Mouse (Mus musculus) kidney, postnatal 0 days (tissue): ENCODE results near the gene Dad1. TPM values are rescaled to one million over a fixed set of nuclear protein-coding genes. Genes with fewer than 3 reads are reported as not detected.

Experiments
- ATAC-seq: fragments of 200-750 bp; cut with Nextera tagmentation; replicated peaks from 2 replicates; pipeline ENCODE4 v1.8.0; 2017; ENCODE audit warnings: low read depth, moderate number of reproducible peaks, moderate TSS enrichment, moderate library complexity; ENCODE audit not compliant: low FRiP score
- DNase-seq: peaks from one replicate; pipeline ENCODE4 v3.0.0-alpha.2; 2016; ENCODE audit warnings: low spot score
- H3K27ac ChIP-seq: fragments of 300-500 bp; sonication (generic); 2 replicates; pipeline ENCODE4 v1.5.1; 2014; ENCODE audit warnings: mild to moderate bottlenecking
- H3K27me3 ChIP-seq: fragments of 300-500 bp; sonication (generic); 2 replicates; pipeline ENCODE4 v1.6.1; 2014; ENCODE audit warnings: low read length, mixed read lengths; ENCODE audit not compliant: insufficient read depth
- H3K36me3 ChIP-seq: fragments of 300-500 bp; sonication (generic); 2 replicates; pipeline ENCODE4 v1.6.1; 2014; ENCODE audit warnings: low read length, mixed read lengths; ENCODE audit not compliant: insufficient read depth
- H3K4me1 ChIP-seq: fragments of 300-500 bp; sonication (generic); replicated peaks from 2 replicates; pipeline ENCODE4 v1.6.1; 2014; ENCODE audit warnings: antibody characterized with exemption, low read length, mixed read lengths; ENCODE audit not compliant: insufficient read depth
- H3K4me2 ChIP-seq: fragments of 300-500 bp; sonication (generic); 2 replicates; pipeline ENCODE4 v1.6.1; 2014; ENCODE audit warnings: mild to moderate bottlenecking, low read length, moderate library complexity, mixed read lengths
- H3K4me3 ChIP-seq: fragments of 300-500 bp; sonication (generic); replicated peaks from 2 replicates; pipeline ENCODE4 v1.5.1; 2014; ENCODE audit warnings: low read depth, low read length
- H3K9ac ChIP-seq: fragments of 300-500 bp; sonication (generic); 2 replicates; pipeline ENCODE4 v1.6.1; 2014; ENCODE audit warnings: low read depth, low read length
- H3K9me3 ChIP-seq: fragments of 300-500 bp; sonication (generic); replicated peaks from 2 replicates; pipeline ENCODE4 v1.6.1; 2016; ENCODE audit warnings: low read length, inconsistent platforms, mixed read lengths
- CTCF ChIP-seq: IDR thresholded peaks from 2 replicates; pipeline ENCODE4 v1.5.1; 2016; ENCODE audit warnings: antibody characterized with exemption, low read depth, mild to moderate bottlenecking, moderate library complexity
- WGBS: fragments of 180-500 bp; shearing (Covaris S2); extraction: QIAGEN DNeasy Blood & Tissue Kit; methylation state at CpG from one replicate; pipeline ENCODE4 v1.1.7; 2014; 5-methylcytosine and 5-hydroxymethylcytosine counted together
- polyA plus RNA-seq: library from polyadenylated mRNA; unstranded; fragments of >200 nt; fragmentation: Nextera tagmentation; extraction: Ambion mirVana; gene quantifications from 2 replicates; pipeline ENCODE4 v1.2.1, GENCODE M21; 2015

Dad1 gene
- polyA plus RNA-seq = 544 and 545 TPM in 2 replicates

- DNase-seq (peak; percentile 100), ATAC-seq (peak; percentile 99)
- peak within 1 kb of the TSS; percentile 77 for H3K9ac ChIP-seq
- peak; percentile 3; the same call in 1 of the 2 replicates for TF ChIP-seq CTCF
- H3K4me1 ChIP-seq = peaks cover 34% of the 10 kb centered on the region
- peak within 1 kb of the TSS; percentile 76 for H3K4me3 ChIP-seq
- peak within 1 kb of the TSS; percentile 88 for H3K27ac ChIP-seq
- under 1% methylated on average over 39 of the region's 39 CpGs for WGBS
- H3K27me3 ChIP-seq = no peaks in the 10 kb centered on the region
- no peaks in the 10 kb centered on the region for H3K9me3 ChIP-seq
- 0 out of 2 replicates have a peak, but pooled peaks cover 2% of the 10 kb centered on the region for H3K36me3 ChIP-seq
- peak within 1 kb of the TSS; percentile 77 for H3K4me2 ChIP-seq
Observed at GRCm38 (mm10) chr14:54253741-54254291, at the start of gene Dad1, which contains the start of gene Abhd4. Dad1 (minus strand) TSS chr14:54254104. Abhd4 (plus strand) TSS chr14:54254188.

- H3K27ac ChIP-seq = no peak overlapping the region
- no peak for ATAC-seq
- H3K4me1 ChIP-seq = no peaks in the 10 kb centered on the region
- no peaks in the 10 kb centered on the region for H3K9me3 ChIP-seq
- no peak overlapping the region for H3K4me3 ChIP-seq
- no peaks in the 10 kb centered on the region for H3K36me3 ChIP-seq
- no peak overlapping the region for H3K4me2 ChIP-seq
- H3K27me3 ChIP-seq = no peaks in the 10 kb centered on the region
- H3K9ac ChIP-seq = no peak overlapping the region
- no peak for DNase-seq
- 78% methylated on average over 3 of the region's 3 CpGs for WGBS
- no peak for TF ChIP-seq CTCF
Observed at GRCm38 (mm10) chr14:54300676-54301075, 46.8 kb upstream of the Dad1 start.

- Histone ChIP-seq H3K4me3 (no peak overlapping the region), H3K4me1 (no peaks in the 10 kb centered on the region), H3K9ac (no peak overlapping the region), H3K36me3 (no peaks in the 10 kb centered on the region), H3K9me3 (no peaks in the 10 kb centered on the region), H3K27me3 (no peaks in the 10 kb centered on the region), H3K27ac (no peak overlapping the region), H3K4me2 (no peak overlapping the region)
- DNase-seq = no peak
- no peak for TF ChIP-seq CTCF
- 82% methylated on average over 5 of the region's 5 CpGs for WGBS
- no peak for ATAC-seq
Observed at GRCm38 (mm10) chr14:54300136-54300535, 46.2 kb upstream of the Dad1 start.

GRCm38 (mm10) chr14:54284839-54285238, 30.9 kb upstream of the Dad1 start, which contains the start of gene Olfr49:
Olfr49 (minus strand) TSS chr14:54284939.
- ATAC-seq (no peak), DNase-seq (no peak)
- H3K9me3 ChIP-seq = no peaks in the 10 kb centered on the region
- no peaks in the 10 kb centered on the region for H3K27me3 ChIP-seq
- TF ChIP-seq CTCF = no peak
- H3K36me3 ChIP-seq = no peaks in the 10 kb centered on the region
- WGBS = 86% methylated on average over 1 of the region's 1 CpGs
- H3K4me3 ChIP-seq = no peak within 1 kb of the TSS
- H3K4me2 ChIP-seq = no peak within 1 kb of the TSS
- no peaks in the 10 kb centered on the region for H3K4me1 ChIP-seq
- H3K27ac ChIP-seq = no peak within 1 kb of the TSS
- no peak within 1 kb of the TSS for H3K9ac ChIP-seq

GRCm38 (mm10) chr14:54276446-54276845, 22.5 kb upstream of the Dad1 start:
- no peaks in the 10 kb centered on the region for H3K27me3 ChIP-seq
- H3K27ac ChIP-seq = no peak overlapping the region
- no peak for DNase-seq
- no peaks in the 10 kb centered on the region for H3K36me3 ChIP-seq
- H3K4me3 ChIP-seq = no peak overlapping the region
- WGBS = 91% methylated on average over 2 of the region's 2 CpGs
- H3K9ac ChIP-seq = no peak overlapping the region
- no peaks in the 10 kb centered on the region for H3K9me3 ChIP-seq
- no peak for TF ChIP-seq CTCF
- H3K4me2 ChIP-seq = no peak overlapping the region
- no peak for ATAC-seq
- H3K4me1 ChIP-seq = no peaks in the 10 kb centered on the region

GRCm38 (mm10) chr14:54272696-54273095, 18.8 kb upstream of the Dad1 start:
- H3K4me2 ChIP-seq = no peak overlapping the region
- no peaks in the 10 kb centered on the region for H3K9me3 ChIP-seq
- ATAC-seq = no peak
- no peak overlapping the region for H3K27ac ChIP-seq
- no peaks in the 10 kb centered on the region for H3K4me1 ChIP-seq
- H3K4me3 ChIP-seq = no peak overlapping the region
- no peak for TF ChIP-seq CTCF
- no peaks in the 10 kb centered on the region for H3K27me3 ChIP-seq
- no peak for DNase-seq
- H3K36me3 ChIP-seq = peaks cover 12% of the 10 kb centered on the region; the same call in 1 of the 2 replicates
- 94% methylated on average over 3 of the region's 3 CpGs for WGBS
- no peak overlapping the region for H3K9ac ChIP-seq
